Mouse (Mus musculus) ES-E14 (cell line): ENCODE data around the gene Pgpep1l.
"Not testable (repeated sequence)": the region's sequence is repeated elsewhere in the genome, so short reads cannot be mapped to it uniquely, and the experiment has no call there.

Experiments used
- CHD2 ChIP-seq: IDR thresholded peaks from 2 replicates; pipeline ENCODE4 v1.6.1; 2014; ENCODE audit warnings: mild to moderate bottlenecking, low read depth, low read length, inconsistent platforms
- HCFC1 ChIP-seq: IDR thresholded peaks from 2 replicates; pipeline ENCODE4 v1.6.1; 2012; ENCODE audit warnings: low read length, inconsistent platforms, borderline replicate concordance; ENCODE audit not compliant: insufficient read depth
- ZC3H11A ChIP-seq: IDR thresholded peaks from 2 replicates; pipeline ENCODE4 v1.6.1; 2012; ENCODE audit warnings: low read depth, mild to moderate bottlenecking, inconsistent platforms, low read length, borderline replicate concordance

GRCm38 (mm10) chr7:68275445-68275837 lies 11.4 kb upstream of the Pgpep1l start:
- not testable (repeated sequence) for TF ChIP-seq CHD2, HCFC1, ZC3H11A
